Mouse (Mus musculus) cerebellum, adult 2 months (tissue): ENCODE data around the gene Tmem248.

Experiments used
- CTCF ChIP-seq: fragments of 200-500 bp; IDR thresholded peaks from 2 replicates; pipeline ENCODE4 v1.5.1; 2011; ENCODE audit warnings: low read depth, mild to moderate bottlenecking, control low read depth, low read length, moderate library complexity, borderline replicate concordance; ENCODE audit not compliant: insufficient read depth
- POLR2A ChIP-seq: fragments of 200-500 bp; IDR thresholded peaks from 2 replicates; pipeline ENCODE4 v1.6.1; 2011; ENCODE audit warnings: low read length, control low read depth, borderline replicate concordance; ENCODE audit not compliant: insufficient read depth

GRCm38 (mm10) chr5:130216781-130217180 lies at the start of gene Tmem248:
- no peak for TF ChIP-seq POLR2A
- no peak for TF ChIP-seq CTCF
